Mouse (Mus musculus): ENCODE data around the gene Ror2. TPM values are rescaled to one million over a fixed set of nuclear protein-coding genes. Genes with fewer than 3 reads are reported as not detected.
A peak's percentile ranks its signal among the peaks of the same experiment; 100 is the strongest.

Ror2 gene
- polyA plus RNA-seq, 1 experiment from 2014 or later, result 16.4 TPM

GRCm38 (mm10) chr13:53235953-53236352 lies 50.0 kb downstream of the Ror2 start:
- Histone ChIP-seq H3K9me3 (ENCODE audit: control insufficient read depth, low read length) (0 out of 2 replicates have a peak, but pooled peaks cover 2% of the 10 kb centered on the region), H3K27ac (replicated peaks; ENCODE audit: low read depth, low read length) (peak overlapping the region; percentile 72), H3K27me3 (replicated peaks; ENCODE audit: control insufficient read depth, insufficient read depth, low read length) (no peaks in the 10 kb centered on the region), H3K9ac (ENCODE audit: low read depth, low read length) (no peak overlapping the region), H3K4me2 (ENCODE audit: low read depth, low read length) (no peak overlapping the region), H3K4me1 (ENCODE audit: control insufficient read depth, insufficient read depth, low read length) (peaks cover 69% of the 10 kb centered on the region), H3K36me3 (ENCODE audit: control insufficient read depth, insufficient read depth, low read length) (no peaks in the 10 kb centered on the region), H3K4me3 (ENCODE audit: low read depth, low read length) (no peak overlapping the region)
- ATAC-seq (ENCODE audit: low read depth) (no peak), DNase-seq (ENCODE audit: low spot score) (peak; percentile 52)
- WGBS, result 26% methylated on average over 7 of the region's 7 CpGs

- Histone ChIP-seq H3K4me1 (ENCODE audit: control insufficient read depth, insufficient read depth, low read length) (peaks cover 73% of the 10 kb centered on the region), H3K4me2 (ENCODE audit: low read depth, low read length) (no peak overlapping the region), H3K36me3 (ENCODE audit: control insufficient read depth, insufficient read depth, low read length) (no peaks in the 10 kb centered on the region), H3K9me3 (ENCODE audit: control insufficient read depth, low read length) (no peaks in the 10 kb centered on the region), H3K27ac (replicated peaks; ENCODE audit: low read depth, low read length) (no peak overlapping the region), H3K4me3 (ENCODE audit: low read depth, low read length) (no peak overlapping the region), H3K9ac (ENCODE audit: low read depth, low read length) (no peak overlapping the region), H3K27me3 (replicated peaks; ENCODE audit: control insufficient read depth, insufficient read depth, low read length) (no peaks in the 10 kb centered on the region)
- ATAC-seq (ENCODE audit: low read depth) (no peak), DNase-seq (ENCODE audit: low spot score) (no peak)
- WGBS, result 12% methylated on average over 12 of the region's 12 CpGs
These were observed 51.1 kb downstream of the Ror2 start for GRCm38 (mm10) chr13:53234844-53235243.

- no peak overlapping the region for H3K4me3 ChIP-seq (ENCODE audit: low read depth, low read length)
- 48% methylated on average over 15 of the region's 15 CpGs for WGBS
- no peak overlapping the region for H3K4me2 ChIP-seq (ENCODE audit: low read depth, low read length)
- no peaks in the 10 kb centered on the region for H3K9me3 ChIP-seq (ENCODE audit: control insufficient read depth, low read length)
- no peaks in the 10 kb centered on the region for H3K27me3 ChIP-seq (replicated peaks; ENCODE audit: control insufficient read depth, insufficient read depth, low read length)
- ATAC-seq (ENCODE audit: low read depth) (0 out of 2 replicates have a peak, but pooled peaks have one; percentile 10), DNase-seq (ENCODE audit: low spot score) (no peak)
- no peaks in the 10 kb centered on the region for H3K36me3 ChIP-seq (ENCODE audit: control insufficient read depth, insufficient read depth, low read length)
- H3K9ac ChIP-seq (ENCODE audit: low read depth, low read length), result no peak overlapping the region
- H3K4me1 ChIP-seq (ENCODE audit: control insufficient read depth, insufficient read depth, low read length), result peaks cover 73% of the 10 kb centered on the region
- H3K27ac ChIP-seq (replicated peaks; ENCODE audit: low read depth, low read length), result peak overlapping the region; percentile 64
These were observed 51.8 kb downstream of the Ror2 start for GRCm38 (mm10) chr13:53233826-53234786.

GRCm38 (mm10) chr13:53233381-53233780 lies 52.5 kb downstream of the Ror2 start:
- peak overlapping the region; percentile 64 for H3K27ac ChIP-seq (replicated peaks; ENCODE audit: low read depth, low read length)
- 11% methylated on average over 9 of the region's 9 CpGs for WGBS
- H3K9ac ChIP-seq (ENCODE audit: low read depth, low read length), result no peak overlapping the region
- H3K4me2 ChIP-seq (ENCODE audit: low read depth, low read length), result no peak overlapping the region
- H3K9me3 ChIP-seq (ENCODE audit: control insufficient read depth, low read length), result no peaks in the 10 kb centered on the region
- DNase-seq (ENCODE audit: low spot score) (peak; percentile 89), ATAC-seq (ENCODE audit: low read depth) (peak; percentile 67; the same call in 1 of the 2 replicates)
- no peaks in the 10 kb centered on the region for H3K36me3 ChIP-seq (ENCODE audit: control insufficient read depth, insufficient read depth, low read length)
- H3K4me1 ChIP-seq (ENCODE audit: control insufficient read depth, insufficient read depth, low read length), result peaks cover 73% of the 10 kb centered on the region
- no peaks in the 10 kb centered on the region for H3K27me3 ChIP-seq (replicated peaks; ENCODE audit: control insufficient read depth, insufficient read depth, low read length)
- no peak overlapping the region for H3K4me3 ChIP-seq (ENCODE audit: low read depth, low read length)

- Histone ChIP-seq H3K36me3 (ENCODE audit: control insufficient read depth, insufficient read depth, low read length) (no peaks in the 10 kb centered on the region), H3K9me3 (ENCODE audit: control insufficient read depth, low read length) (no peaks in the 10 kb centered on the region), H3K27me3 (replicated peaks; ENCODE audit: control insufficient read depth, insufficient read depth, low read length) (no peaks in the 10 kb centered on the region), H3K4me2 (ENCODE audit: low read depth, low read length) (no peak overlapping the region), H3K9ac (ENCODE audit: low read depth, low read length) (0 out of 2 replicates have a peak overlapping the region, but pooled peaks have one; percentile 22), H3K27ac (replicated peaks; ENCODE audit: low read depth, low read length) (no peak overlapping the region), H3K4me3 (ENCODE audit: low read depth, low read length) (no peak overlapping the region), H3K4me1 (ENCODE audit: control insufficient read depth, insufficient read depth, low read length) (peaks cover 68% of the 10 kb centered on the region)
- ATAC-seq (ENCODE audit: low read depth) (no peak), DNase-seq (ENCODE audit: low spot score) (no peak)
- 52% methylated on average over 7 of the region's 7 CpGs for WGBS
These were observed 53.5 kb downstream of the Ror2 start for GRCm38 (mm10) chr13:53232419-53232818.

GRCm38 (mm10) chr13:53230446-53231161 lies 55.3 kb downstream of the Ror2 start:
- Histone ChIP-seq H3K36me3 (ENCODE audit: control insufficient read depth, insufficient read depth, low read length) (no peaks in the 10 kb centered on the region), H3K4me3 (ENCODE audit: low read depth, low read length) (no peak overlapping the region), H3K4me2 (ENCODE audit: low read depth, low read length) (no peak overlapping the region), H3K9me3 (ENCODE audit: control insufficient read depth, low read length) (no peaks in the 10 kb centered on the region), H3K27me3 (replicated peaks; ENCODE audit: control insufficient read depth, insufficient read depth, low read length) (no peaks in the 10 kb centered on the region), H3K27ac (replicated peaks; ENCODE audit: low read depth, low read length) (no peak overlapping the region), H3K4me1 (ENCODE audit: control insufficient read depth, insufficient read depth, low read length) (peaks cover 50% of the 10 kb centered on the region), H3K9ac (ENCODE audit: low read depth, low read length) (no peak overlapping the region)
- DNase-seq (ENCODE audit: low spot score) (no peak), ATAC-seq (ENCODE audit: low read depth) (no peak)
- 66% methylated on average over 18 of the region's 18 CpGs for WGBS

- Histone ChIP-seq H3K36me3 (ENCODE audit: control insufficient read depth, insufficient read depth, low read length) (no peaks in the 10 kb centered on the region), H3K9ac (ENCODE audit: low read depth, low read length) (no peak overlapping the region), H3K4me3 (ENCODE audit: low read depth, low read length) (no peak overlapping the region), H3K4me2 (ENCODE audit: low read depth, low read length) (no peak overlapping the region), H3K4me1 (ENCODE audit: control insufficient read depth, insufficient read depth, low read length) (peaks cover 25% of the 10 kb centered on the region), H3K27me3 (replicated peaks; ENCODE audit: control insufficient read depth, insufficient read depth, low read length) (no peaks in the 10 kb centered on the region), H3K27ac (replicated peaks; ENCODE audit: low read depth, low read length) (peak overlapping the region; percentile 48; the same call in 1 of the 2 replicates), H3K9me3 (ENCODE audit: control insufficient read depth, low read length) (peaks cover 9% of the 10 kb centered on the region; the same call in 1 of the 2 replicates)
- DNase-seq (ENCODE audit: low spot score) (no peak), ATAC-seq (ENCODE audit: low read depth) (no peak)
- WGBS, result 51% methylated on average over 6 of the region's 6 CpGs
These were observed 58.9 kb downstream of the Ror2 start for GRCm38 (mm10) chr13:53227019-53227418.

- Histone ChIP-seq H3K4me3 (ENCODE audit: low read depth, low read length) (no peak overlapping the region), H3K9ac (ENCODE audit: low read depth, low read length) (no peak overlapping the region), H3K4me1 (ENCODE audit: control insufficient read depth, insufficient read depth, low read length) (peaks cover 23% of the 10 kb centered on the region), H3K27me3 (replicated peaks; ENCODE audit: control insufficient read depth, insufficient read depth, low read length) (no peaks in the 10 kb centered on the region), H3K9me3 (ENCODE audit: control insufficient read depth, low read length) (peaks cover 9% of the 10 kb centered on the region; the same call in 1 of the 2 replicates), H3K36me3 (ENCODE audit: control insufficient read depth, insufficient read depth, low read length) (no peaks in the 10 kb centered on the region), H3K27ac (replicated peaks; ENCODE audit: low read depth, low read length) (no peak overlapping the region), H3K4me2 (ENCODE audit: low read depth, low read length) (no peak overlapping the region)
- ATAC-seq (ENCODE audit: low read depth) (no peak), DNase-seq (ENCODE audit: low spot score) (peak; percentile 57)
- WGBS, result 53% methylated on average over 7 of the region's 7 CpGs
These were observed 59.5 kb downstream of the Ror2 start for GRCm38 (mm10) chr13:53226461-53226860.
